Mouse (Mus musculus): ENCODE measurements around the gene 3100002H09Rik. TPM values are rescaled to one million over a fixed set of nuclear protein-coding genes. Genes with fewer than 3 reads are reported as not detected.

3100002H09Rik gene
- 0.74 TPM for polyA plus RNA-seq (2017; shearing (Covaris generic))

DNA sequence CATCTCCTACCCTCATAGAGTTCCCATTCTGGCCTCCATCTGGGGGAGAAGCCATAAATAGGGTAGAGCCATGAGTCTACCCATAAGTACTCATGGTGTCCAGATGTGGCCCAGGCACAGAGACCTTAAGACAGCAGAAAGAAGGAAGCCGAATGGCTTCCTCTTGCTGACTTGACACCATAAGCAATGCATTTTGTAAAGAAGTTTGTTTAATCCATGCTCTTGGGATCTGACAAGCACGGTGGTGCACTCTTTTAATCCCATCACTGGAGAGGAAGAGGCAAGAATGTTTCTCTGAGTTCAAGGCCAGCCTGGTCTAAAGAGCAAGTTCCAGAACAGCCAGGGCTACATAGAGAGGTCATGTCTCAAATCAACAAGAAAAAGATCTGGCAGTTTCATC lies at the start of gene 3100002H09Rik:
TSS of gene 3100002H09Rik (minus strand) at position 101 of the 400 bp plus-strand sequence.

DNA sequence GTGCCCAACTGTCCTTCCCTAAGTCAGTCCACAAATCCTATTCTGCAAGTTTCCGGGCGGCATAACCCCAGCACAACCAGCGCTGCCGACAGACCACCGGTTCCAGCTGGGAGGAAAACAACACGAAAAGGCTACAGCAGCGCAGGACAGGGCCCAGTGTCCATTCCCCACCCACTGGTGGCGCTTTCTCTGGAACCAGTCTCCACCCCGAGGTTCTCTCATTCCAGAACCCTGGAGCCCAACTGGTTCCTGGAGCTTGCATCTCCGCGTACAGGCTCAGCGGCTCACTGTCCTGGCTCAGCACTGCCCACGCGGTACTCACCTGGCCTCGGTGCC lies 45.9 kb upstream of the 3100002H09Rik start, which contains the start of gene Pou3f1:
TSS of gene Pou3f1 (plus strand) at position 290 of the 336 bp plus-strand sequence.

Other genes starting within 250 kb of the 3100002H09Rik start
- gene Pou3f1, start 46.0 kb upstream of the 3100002H09Rik start, polyA plus RNA-seq (2017; shearing (Covaris generic)): 0.60 TPM
- 33.9 TPM for gene Utp11, start 82.8 kb upstream of the 3100002H09Rik start, polyA plus RNA-seq (2017; shearing (Covaris generic))
- 0.67 TPM for gene Fhl3, start 89.9 kb upstream of the 3100002H09Rik start, polyA plus RNA-seq (2017; shearing (Covaris generic))
- gene Sf3a3, start 104.0 kb upstream of the 3100002H09Rik start, polyA plus RNA-seq (2017; shearing (Covaris generic)): 71.4 TPM
- 130 TPM for gene Inpp5b, start 131.0 kb upstream of the 3100002H09Rik start, polyA plus RNA-seq (2017; shearing (Covaris generic))
- 21.6 TPM for gene Mtf1, start 191.3 kb upstream of the 3100002H09Rik start, polyA plus RNA-seq (2017; shearing (Covaris generic))
- gene Yrdc, start 239.9 kb upstream of the 3100002H09Rik start, polyA plus RNA-seq (2017; shearing (Covaris generic)): 155 TPM
- 19.3 TPM for gene 1110065P20Rik, start 240.4 kb upstream of the 3100002H09Rik start, polyA plus RNA-seq (2017; shearing (Covaris generic))